Mouse (Mus musculus) c-Kit-positive CD71-negative TER-119-negative erythroid progenitor cells, embryonic 14.5 days (primary cell): Measurements from ENCODE around the gene Nsd1.
"Not testable (repeated sequence)": the region's sequence is repeated elsewhere in the genome, so short reads cannot be mapped to it uniquely, and the experiment has no call there.

Source experiments
- DNase-seq: peaks from one replicate; pipeline ENCODE4 v3.0.0-alpha.2; 2013; ENCODE audit warnings: low read depth

The Nsd1 gene

GRCm38 (mm10) chr13:55190121-55190868 lies 19.3 kb upstream of the Nsd1 start:
- peak; percentile 85 for DNase-seq

GRCm38 (mm10) chr13:55191535-55191934 lies 18.0 kb upstream of the Nsd1 start:
- no peak for DNase-seq

- DNase-seq = not testable (repeated sequence)
Measured at GRCm38 (mm10) chr13:55202758-55203157, 6.8 kb upstream of the Nsd1 start.

GRCm38 (mm10) chr13:55203740-55204139 lies 5.8 kb upstream of the Nsd1 start:
- DNase-seq = no peak

- DNase-seq = no peak
Measured at GRCm38 (mm10) chr13:55204667-55205389, 4.8 kb upstream of the Nsd1 start.

GRCm38 (mm10) chr13:55205448-55206205 lies 4.0 kb upstream of the Nsd1 start:
- no peak for DNase-seq

GRCm38 (mm10) chr13:55208837-55209648 lies 539 bp upstream of the Nsd1 start:
- no peak for DNase-seq

GRCm38 (mm10) chr13:55210193-55210970 lies 800 bp downstream of the Nsd1 start:
- DNase-seq = no peak

- DNase-seq = no peak
Measured at GRCm38 (mm10) chr13:55210971-55211220, 1.3 kb downstream of the Nsd1 start.

GRCm38 (mm10) chr13:55211221-55212010 lies 1.8 kb downstream of the Nsd1 start:
- DNase-seq = peak; percentile 79

- DNase-seq = no peak
Measured at GRCm38 (mm10) chr13:55212011-55212360, 2.4 kb downstream of the Nsd1 start.

GRCm38 (mm10) chr13:55212361-55213137 lies 3.0 kb downstream of the Nsd1 start:
- DNase-seq = no peak

- no peak for DNase-seq
Measured at GRCm38 (mm10) chr13:55213138-55213806, 3.7 kb downstream of the Nsd1 start.

- no peak for DNase-seq
Measured at GRCm38 (mm10) chr13:55224364-55224763, 14.8 kb downstream of the Nsd1 start.

GRCm38 (mm10) chr13:55230701-55231100 lies 21.1 kb downstream of the Nsd1 start:
- DNase-seq = no peak

- DNase-seq = no peak
Measured at GRCm38 (mm10) chr13:55243205-55243604, 33.6 kb downstream of the Nsd1 start.

- no peak for DNase-seq
Measured at GRCm38 (mm10) chr13:55247293-55248030, 37.9 kb downstream of the Nsd1 start.

GRCm38 (mm10) chr13:55249246-55249645 lies 39.7 kb downstream of the Nsd1 start:
- DNase-seq = peak; percentile 35

- DNase-seq = no peak
Measured at GRCm38 (mm10) chr13:55252820-55253219, 43.2 kb downstream of the Nsd1 start.
